Mouse (Mus musculus) erythroblast, embryonic 14.5 days (primary cell): ENCODE measurements around the gene Slc22a20.

Experiments
- GATA1 ChIP-seq: IDR thresholded peaks from 2 replicates; pipeline ENCODE4 v1.6.1; 2012; ENCODE audit warnings: low read length, inconsistent platforms, mixed read lengths
- TAL1 ChIP-seq: IDR thresholded peaks from 3 replicates; pipeline ENCODE4 v1.6.1; 2012; ENCODE audit warnings: low read length, inconsistent platforms, mixed read lengths

GRCm38 (mm10) chr19:5965280-5965679 is 20.7 kb downstream of the Slc22a20 start:
- no peak for TF ChIP-seq GATA1
- TF ChIP-seq TAL1: no peak
